Mouse (Mus musculus) erythroblast, embryonic 14.5 days (primary cell): ENCODE results near the gene Olfr1026.

Experiments
- GATA1 ChIP-seq: IDR thresholded peaks from 2 replicates; pipeline ENCODE4 v1.6.1; 2012; ENCODE audit warnings: low read length, inconsistent platforms, mixed read lengths
- TAL1 ChIP-seq: IDR thresholded peaks from 3 replicates; pipeline ENCODE4 v1.6.1; 2012; ENCODE audit warnings: low read length, inconsistent platforms, mixed read lengths

GRCm38 (mm10) chr2:85973595-85973994, 52.2 kb downstream of the Olfr1026 start, which contains the start of gene Olfr1029:
- TF ChIP-seq TAL1 (no peak), GATA1 (no peak)
